Mouse (Mus musculus): ENCODE measurements around the gene Casc1. TPM values are rescaled to one million over a fixed set of nuclear protein-coding genes. Genes with fewer than 3 reads are reported as not detected.
A peak's percentile ranks its signal among the peaks of the same experiment; 100 is the strongest.
"Not testable (repeated sequence)": the region's sequence is repeated elsewhere in the genome, so short reads cannot be mapped to it uniquely, and the experiment has no call there.

The Casc1 gene
- polyA plus RNA-seq, 1 experiment from 2014 or later, result 0.79 TPM

GRCm38 (mm10) chr6:145135804-145136203 is 75.0 kb downstream of the Casc1 start:
- Histone ChIP-seq H3K27ac (ENCODE audit: low read depth, low read length) (no peak overlapping the region), H3K9ac (ENCODE audit: low read depth, low read length) (no peak overlapping the region), H3K9me3 (ENCODE audit: control insufficient read depth, low read length) (no peaks in the 10 kb centered on the region), H3K4me1 (ENCODE audit: control insufficient read depth, insufficient read depth, low read length) (no peaks in the 10 kb centered on the region), H3K4me3 (ENCODE audit: low read length) (no peak overlapping the region), H3K4me2 (replicated peaks; ENCODE audit: low read depth, low read length) (no peak overlapping the region), H3K36me3 (ENCODE audit: control insufficient read depth, insufficient read depth, low read length) (no peaks in the 10 kb centered on the region), H3K27me3 (ENCODE audit: control insufficient read depth, insufficient read depth, low read length) (no peaks in the 10 kb centered on the region)
- peak; percentile 48 for ATAC-seq (ENCODE audit: low FRiP score, low TSS enrichment)
- 26% methylated on average over 9 of the region's 9 CpGs for WGBS

DNA sequence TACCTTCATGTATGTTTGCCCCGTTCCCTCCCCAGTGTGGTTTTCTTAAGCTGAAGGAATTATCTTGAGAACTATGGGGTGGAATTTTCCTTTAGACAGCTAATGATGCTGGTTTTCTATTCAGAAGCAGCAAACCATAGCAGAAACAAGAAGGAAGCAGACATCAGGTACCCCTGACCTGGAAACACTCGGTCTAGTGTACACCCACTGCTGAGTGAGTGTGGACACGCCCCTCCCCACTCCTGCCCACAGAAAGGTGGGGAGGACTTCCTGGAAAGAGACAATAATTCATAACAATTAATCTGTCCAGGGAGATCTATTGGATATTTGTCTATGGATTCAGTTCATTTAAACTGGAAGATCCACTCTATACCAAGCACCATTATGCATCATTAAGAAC is 75.5 kb downstream of the Casc1 start:
- Histone ChIP-seq H3K36me3 (ENCODE audit: control insufficient read depth, insufficient read depth, low read length) (no peaks in the 10 kb centered on the region), H3K4me3 (ENCODE audit: low read length) (no peak overlapping the region), H3K9me3 (ENCODE audit: control insufficient read depth, low read length) (no peaks in the 10 kb centered on the region), H3K4me2 (replicated peaks; ENCODE audit: low read depth, low read length) (no peak overlapping the region), H3K27me3 (ENCODE audit: control insufficient read depth, insufficient read depth, low read length) (no peaks in the 10 kb centered on the region), H3K27ac (ENCODE audit: low read depth, low read length) (no peak overlapping the region), H3K4me1 (ENCODE audit: control insufficient read depth, insufficient read depth, low read length) (no peaks in the 10 kb centered on the region), H3K9ac (ENCODE audit: low read depth, low read length) (no peak overlapping the region)
- 61% methylated on average over 3 of the region's 3 CpGs for WGBS
- peak; percentile 36; the same call in 1 of the 2 replicates for ATAC-seq (ENCODE audit: low FRiP score, low TSS enrichment)

DNA sequence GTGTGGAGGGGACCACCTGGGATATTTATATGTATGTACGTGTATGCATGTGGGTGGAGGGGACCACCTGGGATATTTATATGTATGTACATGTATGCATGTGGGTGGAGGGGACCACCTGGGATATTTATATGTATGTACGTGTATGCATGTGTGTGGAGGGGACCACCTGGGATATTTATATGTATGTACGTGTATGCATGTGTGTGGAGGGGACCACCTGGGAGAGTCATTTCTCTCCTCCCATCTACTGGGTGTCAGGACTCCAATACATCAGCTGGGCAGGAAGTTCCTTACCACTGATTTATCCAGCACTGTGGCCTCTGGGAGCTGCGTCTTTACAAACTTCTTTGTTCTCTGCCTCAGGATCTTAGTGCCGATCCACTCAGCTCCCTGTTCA is 77.8 kb downstream of the Casc1 start:
- H3K27ac ChIP-seq (ENCODE audit: low read depth, low read length); H3K4me1 ChIP-seq (ENCODE audit: control insufficient read depth, insufficient read depth, low read length); H3K4me2 ChIP-seq (replicated peaks; ENCODE audit: low read depth, low read length); ATAC-seq (ENCODE audit: low FRiP score, low TSS enrichment); H3K27me3 ChIP-seq (ENCODE audit: control insufficient read depth, insufficient read depth, low read length); H3K4me3 ChIP-seq (ENCODE audit: low read length); H3K9me3 ChIP-seq (ENCODE audit: control insufficient read depth, low read length); H3K9ac ChIP-seq (ENCODE audit: low read depth, low read length); H3K36me3 ChIP-seq (ENCODE audit: control insufficient read depth, insufficient read depth, low read length): not testable (repeated sequence)
- 61% methylated on average over 5 of the region's 5 CpGs for WGBS

GRCm38 (mm10) chr6:145131991-145132390 is 78.8 kb downstream of the Casc1 start:
- H3K9ac ChIP-seq (ENCODE audit: low read depth, low read length), result no peak overlapping the region
- H3K4me2 ChIP-seq (replicated peaks; ENCODE audit: low read depth, low read length), result no peak overlapping the region
- no peak overlapping the region for H3K4me3 ChIP-seq (ENCODE audit: low read length)
- H3K9me3 ChIP-seq (ENCODE audit: control insufficient read depth, low read length), result peaks cover 5% of the 10 kb centered on the region; the same call in 1 of the 2 replicates
- H3K36me3 ChIP-seq (ENCODE audit: control insufficient read depth, insufficient read depth, low read length), result no peaks in the 10 kb centered on the region
- ATAC-seq (ENCODE audit: low FRiP score, low TSS enrichment), result no peak
- no peaks in the 10 kb centered on the region for H3K27me3 ChIP-seq (ENCODE audit: control insufficient read depth, insufficient read depth, low read length)
- H3K4me1 ChIP-seq (ENCODE audit: control insufficient read depth, insufficient read depth, low read length), result no peaks in the 10 kb centered on the region
- 87% methylated on average over 5 of the region's 5 CpGs for WGBS
- H3K27ac ChIP-seq (ENCODE audit: low read depth, low read length), result no peak overlapping the region

DNA sequence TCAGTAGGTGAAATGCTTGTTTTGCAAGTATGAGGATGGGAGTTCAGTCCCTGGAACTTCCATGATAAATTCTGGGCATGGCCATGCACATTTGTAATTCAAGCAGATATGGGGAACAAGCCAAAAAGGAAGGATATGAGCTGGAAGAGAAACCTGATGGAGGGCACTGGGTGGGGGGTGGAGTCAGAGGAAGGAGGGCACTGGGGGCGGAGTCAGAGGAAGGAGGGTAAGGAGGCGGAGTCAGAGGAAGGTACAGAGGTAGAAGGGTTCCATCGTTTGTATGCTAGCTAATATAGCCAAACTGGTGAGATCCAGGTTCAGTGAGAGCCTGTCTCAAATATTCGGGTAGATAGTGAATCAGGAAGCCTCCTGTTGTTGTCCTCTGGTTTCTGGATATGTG is 81.2 kb downstream of the Casc1 start:
- WGBS, result 75% methylated on average over 4 of the region's 4 CpGs
- no peaks in the 10 kb centered on the region for H3K36me3 ChIP-seq (ENCODE audit: control insufficient read depth, insufficient read depth, low read length)
- no peaks in the 10 kb centered on the region for H3K27me3 ChIP-seq (ENCODE audit: control insufficient read depth, insufficient read depth, low read length)
- H3K9me3 ChIP-seq (ENCODE audit: control insufficient read depth, low read length), result peaks cover 5% of the 10 kb centered on the region; the same call in 1 of the 2 replicates
- no peaks in the 10 kb centered on the region for H3K4me1 ChIP-seq (ENCODE audit: control insufficient read depth, insufficient read depth, low read length)
- ATAC-seq (ENCODE audit: low FRiP score, low TSS enrichment), result no peak
- no peak overlapping the region for H3K9ac ChIP-seq (ENCODE audit: low read depth, low read length)
- H3K27ac ChIP-seq (ENCODE audit: low read depth, low read length), result no peak overlapping the region
- H3K4me2 ChIP-seq (replicated peaks; ENCODE audit: low read depth, low read length), result no peak overlapping the region
- H3K4me3 ChIP-seq (ENCODE audit: low read length), result no peak overlapping the region

GRCm38 (mm10) chr6:145127652-145128051 is 83.2 kb downstream of the Casc1 start:
- Histone ChIP-seq H3K4me3 (ENCODE audit: low read length) (no peak overlapping the region), H3K4me1 (ENCODE audit: control insufficient read depth, insufficient read depth, low read length) (no peaks in the 10 kb centered on the region), H3K4me2 (replicated peaks; ENCODE audit: low read depth, low read length) (no peak overlapping the region), H3K27ac (ENCODE audit: low read depth, low read length) (no peak overlapping the region), H3K36me3 (ENCODE audit: control insufficient read depth, insufficient read depth, low read length) (no peaks in the 10 kb centered on the region), H3K9ac (ENCODE audit: low read depth, low read length) (no peak overlapping the region), H3K27me3 (ENCODE audit: control insufficient read depth, insufficient read depth, low read length) (no peaks in the 10 kb centered on the region), H3K9me3 (ENCODE audit: control insufficient read depth, low read length) (peaks cover 5% of the 10 kb centered on the region; the same call in 1 of the 2 replicates)
- WGBS, result 97% methylated on average over 3 of the region's 3 CpGs
- no peak for ATAC-seq (ENCODE audit: low FRiP score, low TSS enrichment)

DNA sequence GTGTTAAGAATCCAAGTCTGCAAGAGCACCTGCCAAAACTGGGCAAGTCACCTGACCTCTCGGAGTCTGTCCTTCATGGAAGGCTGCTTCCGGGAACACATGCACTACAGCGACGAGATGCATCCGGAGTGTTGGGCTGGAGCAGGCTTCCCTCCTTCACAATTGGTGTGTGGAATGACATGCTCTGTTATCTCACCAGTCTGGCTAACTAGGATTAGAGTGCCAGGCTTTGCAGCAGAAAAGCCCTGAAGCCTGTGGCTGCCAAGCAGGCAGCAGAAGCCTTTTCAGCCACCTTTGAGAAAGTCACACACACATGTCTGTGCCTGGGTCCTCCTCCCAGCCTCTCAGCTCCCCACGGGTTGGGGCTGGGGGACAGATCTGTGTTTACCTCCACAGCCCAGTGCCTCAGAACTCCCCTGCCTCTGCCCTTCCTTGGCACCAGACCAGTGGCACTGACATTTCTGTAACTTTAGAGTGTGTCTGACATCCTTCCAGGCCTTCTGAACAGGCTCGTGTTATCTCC is 85.2 kb downstream of the Casc1 start:
- H3K4me2 ChIP-seq (replicated peaks; ENCODE audit: low read depth, low read length), result no peak overlapping the region

More for the DNA sequence above, 85.2 kb downstream of the Casc1 start:
- Histone ChIP-seq H3K36me3 (ENCODE audit: control insufficient read depth, insufficient read depth, low read length) (no peaks in the 10 kb centered on the region), H3K27ac (ENCODE audit: low read depth, low read length) (no peak overlapping the region), H3K4me1 (ENCODE audit: control insufficient read depth, insufficient read depth, low read length) (no peaks in the 10 kb centered on the region), H3K4me3 (ENCODE audit: low read length) (no peak overlapping the region), H3K9ac (ENCODE audit: low read depth, low read length) (no peak overlapping the region), H3K27me3 (ENCODE audit: control insufficient read depth, insufficient read depth, low read length) (no peaks in the 10 kb centered on the region), H3K9me3 (ENCODE audit: control insufficient read depth, low read length) (peaks cover 5% of the 10 kb centered on the region; the same call in 1 of the 2 replicates)
- 24% methylated on average over 7 of the region's 7 CpGs for WGBS
- ATAC-seq (ENCODE audit: low FRiP score, low TSS enrichment), result peak; percentile 50; the same call in 1 of the 2 replicates

Other genes starting within 250 kb of the Casc1 start
- gene Bcat1, start 134.8 kb downstream of the Casc1 start, polyA plus RNA-seq (2014; fragmentation: Nextera tagmentation; extraction: Ambion mirVana), result 6.5 and 8.6 TPM in 2 replicates
- 1.0 and 1.3 TPM in 2 replicates for gene Lrmp, start 95.4 kb downstream of the Casc1 start, polyA plus RNA-seq (2014; fragmentation: Nextera tagmentation; extraction: Ambion mirVana)
- 39.2 and 47.3 TPM in 2 replicates for gene Etfrf1, start 129 bp upstream of the Casc1 start, polyA plus RNA-seq (2014; fragmentation: Nextera tagmentation; extraction: Ambion mirVana)
- 79.4 and 97.9 TPM in 2 replicates for gene Kras, start 39.2 kb upstream of the Casc1 start, polyA plus RNA-seq (2014; fragmentation: Nextera tagmentation; extraction: Ambion mirVana)

Measured in kidney, embryonic 14.5 days (tissue).